Mouse (Mus musculus): ENCODE data around the gene Defb35.
A peak's percentile ranks its signal among the peaks of the same experiment; 100 is the strongest.
"Not testable (repeated sequence)": the region's sequence is repeated elsewhere in the genome, so short reads cannot be mapped to it uniquely, and the experiment has no call there.

Gene Defb35

GRCm38 (mm10) chr8:21938052-21938451 lies at the start of gene Defb35:
Defb35 (plus strand) TSS chr8:21938352.
- DNase-seq (ENCODE audit: low spot score): not testable (repeated sequence)

- DNase-seq (ENCODE audit: low spot score): not testable (repeated sequence)
These were observed 31.9 kb upstream of the Defb35 start, which contains the start of gene Defb11 for GRCm38 (mm10) chr8:21906290-21906689. Defb11 (minus strand) TSS chr8:21906412.

GRCm38 (mm10) chr8:21911931-21912330 lies 26.2 kb upstream of the Defb35 start:
- DNase-seq (ENCODE audit: low spot score): no peak

- no peak for DNase-seq (ENCODE audit: low spot score)
These were observed 25.6 kb upstream of the Defb35 start for GRCm38 (mm10) chr8:21912554-21912953.

GRCm38 (mm10) chr8:21915625-21916024 lies 22.5 kb upstream of the Defb35 start:
- peak; percentile 8 for DNase-seq (ENCODE audit: low spot score)

- DNase-seq (ENCODE audit: low spot score): not testable (repeated sequence)
These were observed 7.4 kb upstream of the Defb35 start for GRCm38 (mm10) chr8:21930754-21931153.

GRCm38 (mm10) chr8:21932610-21933009 lies 5.5 kb upstream of the Defb35 start, which contains the start of gene Defb15:
Defb15 (minus strand) TSS chr8:21932710.
- DNase-seq (ENCODE audit: low spot score): no peak

- no peak for DNase-seq (ENCODE audit: low spot score)
These were observed 8.3 kb downstream of the Defb35 start, which contains the start of gene Defb13 for GRCm38 (mm10) chr8:21946462-21946861. Defb13 (plus strand) TSS chr8:21946762.

GRCm38 (mm10) chr8:21947311-21948017 lies 9.3 kb downstream of the Defb35 start:
- no peak for DNase-seq (ENCODE audit: low spot score)

GRCm38 (mm10) chr8:21955321-21955720 lies 17.2 kb downstream of the Defb35 start:
- DNase-seq (ENCODE audit: low spot score): peak; percentile 45

- DNase-seq (ENCODE audit: low spot score): no peak
These were observed 18.2 kb downstream of the Defb35 start for GRCm38 (mm10) chr8:21956336-21956735.

GRCm38 (mm10) chr8:21958414-21958813 lies 20.3 kb downstream of the Defb35 start, which contains the start of gene Fam90a1a:
Fam90a1a (plus strand) TSS chr8:21958714.
- DNase-seq (ENCODE audit: low spot score): no peak

- DNase-seq (ENCODE audit: low spot score): no peak
These were observed 28.5 kb downstream of the Defb35 start for GRCm38 (mm10) chr8:21966646-21967045.

- no peak for DNase-seq (ENCODE audit: low spot score)
These were observed 31.3 kb downstream of the Defb35 start, which contains the start of gene Ccdc70 for GRCm38 (mm10) chr8:21969475-21969874. Ccdc70 (plus strand) TSS chr8:21969775.

GRCm38 (mm10) chr8:21978193-21978592 lies 40.0 kb downstream of the Defb35 start:
- DNase-seq (ENCODE audit: low spot score): peak; percentile 35

- DNase-seq (ENCODE audit: low spot score): peak; percentile 27
These were observed 43.6 kb downstream of the Defb35 start for GRCm38 (mm10) chr8:21981664-21982337.

All from layer of hippocampus, adult 11-12 months (tissue).